ENCODE assay signal across 20 mouse cellular contexts in the genomic region with DNA sequence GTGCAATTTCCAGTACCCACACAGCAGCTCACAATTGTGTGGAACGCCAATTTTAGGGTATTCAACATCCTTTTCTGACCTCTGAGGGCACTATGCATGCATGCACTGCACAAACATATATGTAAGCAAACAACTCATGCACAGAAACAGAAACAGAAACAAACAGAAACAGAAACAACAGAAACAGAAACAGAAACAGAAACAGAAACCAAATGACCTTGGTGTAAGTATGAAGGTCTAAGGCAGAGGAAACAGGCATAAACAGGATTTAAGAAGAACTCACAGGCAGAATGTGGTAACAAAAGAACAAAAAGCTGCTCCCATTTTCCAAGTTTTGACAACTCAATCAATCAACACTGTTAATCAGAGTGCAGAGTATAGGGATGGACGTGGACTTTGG. TPM values are rescaled to one million over a fixed set of nuclear protein-coding genes. Genes with fewer than 3 reads are reported as not detected.
A peak's percentile ranks its signal among the peaks of the same experiment; 100 is the strongest.
DNase-seq lines count a peak whose midpoint lies in the region; ATAC-seq and TF ChIP-seq lines count a peak whose summit lies in the region.
"Had no signal": no experiment of that assay in that cellular context is flagged by ENCODE, and none has a peak within 500 bp of the region (broad histone marks: within the 10 kb centered on the region; RNA-seq: fewer than 3 reads in every experiment).

No protein-coding gene starts in this region.

- no peaks in the 10 kb centered on the region for H3K36me3 ChIP-seq in forebrain, postnatal 0 days (ENCODE audit: insufficient read depth)
- H3K36me3 ChIP-seq in kidney, embryonic 14.5 days (ENCODE audit: control insufficient read depth, insufficient read depth, low read length): no peaks in the 10 kb centered on the region
- H3K36me3 ChIP-seq: forebrain, embryonic 15.5 days; heart, embryonic 13.5 days; intestine, embryonic 15.5 days had no signal

- no peak for TF ChIP-seq CTCF in forebrain, postnatal 0 days (IDR thresholded peaks at IDR 0.05; ENCODE audit: low read depth)

- no peak overlapping the region for H3K27ac ChIP-seq in forebrain, postnatal 0 days (ENCODE audit: low read depth, low read length)
- H3K27ac ChIP-seq in kidney, embryonic 14.5 days (ENCODE audit: low read depth, low read length): no peak overlapping the region
- H3K27ac ChIP-seq: embryonic facial prominence, embryonic 12.5 days; forebrain, embryonic 15.5 days; heart, embryonic 13.5 days; hindbrain, embryonic 15.5 days; intestine, embryonic 15.5 days had no signal

- peak; percentile 43 for ATAC-seq in activated CD4-positive, CD25-positive, alpha-beta regulatory T cell, adult 4 months
- peak; percentile 58 for ATAC-seq in inflammation-experienced regulatory T-cells, adult 6 months
- ATAC-seq in forebrain, postnatal 0 days: no peak
- no peak for ATAC-seq in kidney, embryonic 14.5 days (ENCODE audit: low FRiP score, low TSS enrichment)
- ATAC-seq: forebrain, embryonic 15.5 days; intestine, embryonic 15.5 days had no signal

- H3K9me3 ChIP-seq in forebrain, postnatal 0 days (ENCODE audit: low read length): no peaks in the 10 kb centered on the region
- H3K9me3 ChIP-seq in kidney, embryonic 14.5 days (ENCODE audit: control insufficient read depth, low read length): no peaks in the 10 kb centered on the region
- H3K9me3 ChIP-seq: embryonic facial prominence, embryonic 12.5 days; forebrain, embryonic 15.5 days; heart, embryonic 13.5 days; hindbrain, embryonic 15.5 days; intestine, embryonic 15.5 days had no signal

- H3K4me1 ChIP-seq in forebrain, postnatal 0 days (ENCODE audit: insufficient read depth): no peaks in the 10 kb centered on the region
- H3K4me1 ChIP-seq in kidney, embryonic 14.5 days (ENCODE audit: control insufficient read depth, insufficient read depth, low read length): no peaks in the 10 kb centered on the region
- H3K4me1 ChIP-seq: embryonic facial prominence, embryonic 12.5 days; forebrain, embryonic 15.5 days; heart, embryonic 13.5 days; hindbrain, embryonic 15.5 days had no signal

- 82% methylated on average over 2 of the region's 2 CpGs for WGBS in forebrain, postnatal 0 days
- 79% methylated on average over 2 of the region's 2 CpGs for WGBS in kidney, embryonic 14.5 days

- H3K4me2 ChIP-seq in forebrain, postnatal 0 days (ENCODE audit: low read depth): no peak overlapping the region
- H3K4me2 ChIP-seq in kidney, embryonic 14.5 days (replicated peaks; ENCODE audit: low read depth, low read length): no peak overlapping the region
- H3K4me2 ChIP-seq: embryonic facial prominence, embryonic 12.5 days; forebrain, embryonic 15.5 days; heart, embryonic 13.5 days; hindbrain, embryonic 15.5 days; intestine, embryonic 15.5 days had no signal

- DNase-seq in 3T3-L1 (ENCODE audit: low read depth, low spot score): peak; percentile 6
- DNase-seq in CD4-positive, CD25-positive, alpha-beta regulatory T cell, adult 2 months (ENCODE audit: low read depth, low spot score): peak; percentile 12
- no peak for DNase-seq in kidney, postnatal 36 days
- DNase-seq in urinary bladder, postnatal 10 days (ENCODE audit: low spot score): no peak
- no peak for DNase-seq in forebrain, postnatal 0 days
- DNase-seq: adrenal gland, postnatal 10 days; cerebellum, adult 11 months; cerebellum, adult 8-10 months; cerebellum, postnatal 14 days; gastrocnemius, postnatal 25 days; heart, adult 11 months; heart, postnatal 36 days had no signal

- H3K27me3 ChIP-seq in forebrain, postnatal 0 days (ENCODE audit: insufficient read depth, low read length): no peaks in the 10 kb centered on the region
- no peaks in the 10 kb centered on the region for H3K27me3 ChIP-seq in kidney, embryonic 14.5 days (ENCODE audit: control insufficient read depth, insufficient read depth, low read length)
- H3K27me3 ChIP-seq: embryonic facial prominence, embryonic 12.5 days; forebrain, embryonic 15.5 days; heart, embryonic 13.5 days; hindbrain, embryonic 15.5 days; intestine, embryonic 15.5 days had no signal

- no peak overlapping the region for H3K9ac ChIP-seq in forebrain, postnatal 0 days
- H3K9ac ChIP-seq in kidney, embryonic 14.5 days (ENCODE audit: low read depth, low read length): no peak overlapping the region
- H3K9ac ChIP-seq: embryonic facial prominence, embryonic 12.5 days; forebrain, embryonic 15.5 days; heart, embryonic 13.5 days; hindbrain, embryonic 15.5 days; intestine, embryonic 15.5 days had no signal

- H3K4me3 ChIP-seq in forebrain, postnatal 0 days (ENCODE audit: low read depth, low read length): no peak overlapping the region
- H3K4me3 ChIP-seq in kidney, embryonic 14.5 days (ENCODE audit: low read length): no peak overlapping the region
- H3K4me3 ChIP-seq: embryonic facial prominence, embryonic 12.5 days; forebrain, embryonic 15.5 days; heart, embryonic 13.5 days; hindbrain, embryonic 15.5 days; intestine, embryonic 15.5 days had no signal

RNA-seq across cellular contexts. Expression of a gene that starts 20.4 kb away (rescaled TPM):
- 1 to 10 TPM; 3.5 to 5.2 TPM for polyA plus RNA-seq in activated CD4-positive, CD25-positive, alpha-beta regulatory T cell, adult 4 months (2017; shearing (Covaris generic))
- polyA plus RNA-seq in inflammation-experienced regulatory T-cells, adult 6 months (2017; shearing (Covaris generic)): 1 to 10 TPM; 2.4 to 5.9 (median 4.7) TPM
- total RNA-seq in forebrain, postnatal 0 days (2014; rRNA removed): 4.5 and 6.0 TPM in 2 replicates
- 4.8 and 5.4 TPM in 2 replicates for polyA plus RNA-seq in forebrain, postnatal 0 days (2015; fragmentation: Nextera tagmentation; extraction: Ambion mirVana)
- polyA plus RNA-seq in kidney, embryonic 14.5 days (2014; fragmentation: Nextera tagmentation; extraction: Ambion mirVana): 9.4 and 18.8 TPM in 2 replicates

RNA-seq across cellular contexts. Expression of a gene that starts 54.1 kb away (rescaled TPM):
- 1 to 10 TPM; 7.2 to 9.1 TPM for polyA plus RNA-seq in activated CD4-positive, CD25-positive, alpha-beta regulatory T cell, adult 4 months (2017; shearing (Covaris generic))
- polyA plus RNA-seq in inflammation-experienced regulatory T-cells, adult 6 months (2017; shearing (Covaris generic)): 10 to 100 TPM in 1 of 3 experiments, 1 to 10 TPM in 2; 6.5 to 12.8 (median 8.3) TPM
- 39.1 and 40.6 TPM in 2 replicates for total RNA-seq in forebrain, postnatal 0 days (2014; rRNA removed)
- polyA plus RNA-seq in forebrain, postnatal 0 days (2015; fragmentation: Nextera tagmentation; extraction: Ambion mirVana): 62.1 and 72.8 TPM in 2 replicates
- polyA plus RNA-seq in kidney, embryonic 14.5 days (2014; fragmentation: Nextera tagmentation; extraction: Ambion mirVana): 155 and 171 TPM in 2 replicates

Comparison
In these comparisons a context has a peak if more than half of its experiments do, and no peak if none do; other contexts are left out.
1. DNase-seq: peak in 3T3-L1 (single experiment) and CD4-positive, CD25-positive, alpha-beta regulatory T cell, adult 2 months (single experiment); none in kidney, postnatal 36 days (0 of 2), urinary bladder, postnatal 10 days (single experiment) and forebrain, postnatal 0 days (single experiment).
2. ATAC-seq: peak in activated CD4-positive, CD25-positive, alpha-beta regulatory T cell, adult 4 months (single experiment) and inflammation-experienced regulatory T-cells, adult 6 months (single experiment); none in forebrain, postnatal 0 days (single experiment) and kidney, embryonic 14.5 days (single experiment).